Mouse (Mus musculus): ENCODE measurements around the gene Ninj2. TPM values are rescaled to one million over a fixed set of nuclear protein-coding genes. Genes with fewer than 3 reads are reported as not detected.

Ninj2 gene
- polyA plus RNA-seq, 1 experiment from 2014 or later = not detected

DNA sequence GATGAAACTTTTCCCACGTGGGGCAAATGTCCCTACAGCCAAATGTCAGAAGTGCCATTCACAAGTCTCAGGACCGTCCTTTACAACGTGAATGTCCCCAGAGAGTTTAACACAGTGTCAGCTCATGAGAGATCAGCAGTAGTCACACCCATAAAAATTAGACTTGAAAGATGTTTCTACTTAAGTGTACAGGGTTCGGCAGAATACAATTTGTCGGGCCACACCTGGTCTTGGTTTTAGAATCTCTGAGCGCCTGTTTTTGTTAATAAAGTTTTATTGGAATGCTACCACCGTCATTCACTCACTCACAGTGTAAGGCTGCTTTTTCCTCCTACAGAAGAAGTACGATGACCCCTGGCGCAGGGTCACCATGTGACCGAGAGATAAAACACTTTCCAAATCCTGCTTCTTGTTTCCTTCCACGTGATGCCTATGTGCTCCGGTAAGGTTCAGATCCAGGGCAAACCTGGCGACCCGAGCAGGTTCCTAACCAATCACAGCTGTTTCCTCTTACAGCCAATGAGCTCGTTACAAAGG is 2.4 kb upstream of the Ninj2 start:
- Histone ChIP-seq H3K9me3 (ENCODE audit: control insufficient read depth) (no peaks in the 10 kb centered on the region), H3K9ac (ENCODE audit: low read depth, low read length) (no peak overlapping the region), H3K4me2 (replicated peaks; ENCODE audit: low read depth) (no peak overlapping the region), H3K27ac (ENCODE audit: low read depth, low read length) (no peak overlapping the region), H3K4me3 (ENCODE audit: low read depth, low read length) (no peak overlapping the region), H3K4me1 (replicated peaks; ENCODE audit: control insufficient read depth, insufficient read depth, low read length) (no peaks in the 10 kb centered on the region), H3K27me3 (replicated peaks; ENCODE audit: control insufficient read depth, insufficient read depth, low read length) (no peaks in the 10 kb centered on the region), H3K36me3 (ENCODE audit: control insufficient read depth, insufficient read depth) (no peaks in the 10 kb centered on the region)
- WGBS = 58% methylated on average over 15 of the region's 15 CpGs
- TF ChIP-seq CTCF (IDR thresholded peaks at IDR 0.05; ENCODE audit: low read depth) = no peak
- ATAC-seq = peak; percentile 25; the same call in 1 of the 2 replicates

DNA sequence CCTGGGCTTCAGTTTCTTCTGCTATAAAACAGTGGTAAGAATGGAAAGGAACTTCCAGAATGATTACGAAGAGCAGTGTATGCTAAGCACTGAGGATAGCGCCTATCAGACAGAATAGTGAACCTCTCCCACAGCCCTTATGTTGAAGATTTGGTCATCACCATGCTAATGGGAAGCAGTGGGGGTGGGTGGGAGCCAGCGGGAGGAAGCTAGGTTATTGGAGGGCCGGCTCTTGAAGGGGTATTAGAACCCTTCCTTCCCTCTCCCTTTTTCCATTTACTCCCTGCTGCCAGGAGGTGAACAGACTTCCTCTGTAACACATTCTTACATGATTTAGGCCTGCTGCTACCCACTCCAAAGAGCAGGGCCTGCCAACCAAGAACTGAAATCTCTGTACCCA is 1.2 kb upstream of the Ninj2 start:
- Histone ChIP-seq H3K27me3 (replicated peaks; ENCODE audit: control insufficient read depth, insufficient read depth, low read length) (no peaks in the 10 kb centered on the region), H3K36me3 (ENCODE audit: control insufficient read depth, insufficient read depth) (no peaks in the 10 kb centered on the region), H3K4me3 (ENCODE audit: low read depth, low read length) (no peak overlapping the region), H3K27ac (ENCODE audit: low read depth, low read length) (no peak overlapping the region), H3K4me1 (replicated peaks; ENCODE audit: control insufficient read depth, insufficient read depth, low read length) (no peaks in the 10 kb centered on the region), H3K9me3 (ENCODE audit: control insufficient read depth) (no peaks in the 10 kb centered on the region), H3K9ac (ENCODE audit: low read depth, low read length) (no peak overlapping the region), H3K4me2 (replicated peaks; ENCODE audit: low read depth) (no peak overlapping the region)
- WGBS = 76% methylated on average over 4 of the region's 4 CpGs
- TF ChIP-seq CTCF (IDR thresholded peaks at IDR 0.05; ENCODE audit: low read depth) = no peak
- no peak for ATAC-seq

DNA sequence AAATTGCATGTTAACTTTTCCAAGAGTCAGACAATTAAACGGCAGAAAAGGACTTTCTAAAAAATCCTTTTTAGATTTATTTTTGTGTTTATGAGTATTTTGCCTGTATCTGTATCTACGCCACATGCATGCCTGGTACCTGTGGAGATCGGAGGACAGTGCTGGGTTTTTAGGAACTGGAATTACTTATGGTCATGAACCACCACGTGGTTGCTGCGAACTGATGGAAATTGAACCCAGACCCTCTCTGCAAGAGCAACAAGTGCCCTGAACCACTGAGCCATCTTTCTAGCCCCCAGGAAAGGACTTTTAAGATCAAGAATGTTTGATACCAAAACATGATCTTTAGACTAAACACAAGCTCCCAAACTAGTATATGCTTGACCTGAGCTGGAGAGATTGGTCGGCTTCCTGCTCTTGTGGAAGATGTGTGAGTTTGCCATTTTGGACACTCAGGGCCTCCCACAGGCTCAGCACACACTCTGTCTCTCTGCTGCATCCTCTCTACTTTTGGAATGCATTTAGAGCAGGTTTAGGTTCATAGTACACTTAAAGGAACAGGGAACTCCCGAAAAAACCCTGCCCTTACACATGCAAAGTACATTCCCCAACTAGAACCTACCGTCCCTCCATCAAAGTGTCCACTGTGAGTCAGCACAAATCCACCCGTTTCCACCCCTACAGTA is 1.1 kb downstream of the Ninj2 start:
- no peak for ATAC-seq
- no peaks in the 10 kb centered on the region for H3K36me3 ChIP-seq (ENCODE audit: control insufficient read depth, insufficient read depth)
- H3K4me3 ChIP-seq (ENCODE audit: low read depth, low read length) = no peak overlapping the region
- 84% methylated on average over 9 of the region's 9 CpGs for WGBS
- TF ChIP-seq CTCF (IDR thresholded peaks at IDR 0.05; ENCODE audit: low read depth) = no peak
- H3K4me1 ChIP-seq (replicated peaks; ENCODE audit: control insufficient read depth, insufficient read depth, low read length) = no peaks in the 10 kb centered on the region
- no peaks in the 10 kb centered on the region for H3K9me3 ChIP-seq (ENCODE audit: control insufficient read depth)
- no peak overlapping the region for H3K4me2 ChIP-seq (replicated peaks; ENCODE audit: low read depth)
- no peaks in the 10 kb centered on the region for H3K27me3 ChIP-seq (replicated peaks; ENCODE audit: control insufficient read depth, insufficient read depth, low read length)
- no peak overlapping the region for H3K9ac ChIP-seq (ENCODE audit: low read depth, low read length)
- no peak overlapping the region for H3K27ac ChIP-seq (ENCODE audit: low read depth, low read length)

DNA sequence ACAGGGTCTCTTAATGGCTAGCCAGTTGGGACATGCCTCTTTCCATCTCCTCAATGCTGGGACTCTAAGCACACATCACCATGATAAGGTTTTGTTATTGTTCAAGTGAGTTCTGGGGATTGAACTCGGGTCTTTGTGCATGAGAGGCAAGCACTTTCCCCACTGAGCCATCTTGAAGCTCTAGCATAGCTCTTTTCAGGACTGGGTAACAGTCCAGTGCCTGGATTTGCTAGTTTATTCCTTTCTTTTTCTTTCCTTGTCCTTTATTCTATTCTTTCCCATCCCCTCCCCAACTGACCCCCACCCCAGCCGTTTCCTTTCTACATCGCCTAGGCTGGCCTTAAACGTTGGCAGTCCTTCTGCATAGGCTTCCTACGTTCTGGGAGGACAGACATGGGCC is 1.9 kb downstream of the Ninj2 start:
- no peaks in the 10 kb centered on the region for H3K27me3 ChIP-seq (replicated peaks; ENCODE audit: control insufficient read depth, insufficient read depth, low read length)
- H3K4me2 ChIP-seq (replicated peaks; ENCODE audit: low read depth) = no peak overlapping the region
- ATAC-seq = no peak
- H3K4me3 ChIP-seq (ENCODE audit: low read depth, low read length) = no peak overlapping the region
- WGBS = 67% methylated on average over 5 of the region's 5 CpGs
- no peaks in the 10 kb centered on the region for H3K9me3 ChIP-seq (ENCODE audit: control insufficient read depth)
- H3K36me3 ChIP-seq (ENCODE audit: control insufficient read depth, insufficient read depth) = no peaks in the 10 kb centered on the region
- no peak for TF ChIP-seq CTCF (IDR thresholded peaks at IDR 0.05; ENCODE audit: low read depth)
- H3K4me1 ChIP-seq (replicated peaks; ENCODE audit: control insufficient read depth, insufficient read depth, low read length) = no peaks in the 10 kb centered on the region
- H3K9ac ChIP-seq (ENCODE audit: low read depth, low read length) = no peak overlapping the region
- H3K27ac ChIP-seq (ENCODE audit: low read depth, low read length) = no peak overlapping the region

DNA sequence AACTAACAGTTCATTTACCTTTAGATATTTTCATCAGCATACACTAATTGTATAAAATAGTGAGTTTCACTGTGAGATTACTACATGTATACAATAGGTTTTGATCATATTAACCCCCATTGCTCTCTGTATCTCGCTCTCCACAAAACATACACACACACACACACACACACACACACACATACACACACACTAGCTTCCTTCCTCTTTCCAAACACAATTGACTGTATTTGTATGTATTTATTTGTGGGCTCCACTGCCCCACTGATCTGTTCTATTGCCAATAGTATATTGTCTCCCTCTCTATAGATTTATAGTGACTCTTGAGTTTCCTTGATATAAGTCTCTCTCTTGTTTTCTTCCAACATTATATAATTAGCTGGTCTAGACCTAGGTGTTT is 2.4 kb downstream of the Ninj2 start:
- no peak for TF ChIP-seq CTCF (IDR thresholded peaks at IDR 0.05; ENCODE audit: low read depth)
- 82% methylated on average over 1 of the region's 1 CpGs for whole genome bisulfite sequencing

DNA sequence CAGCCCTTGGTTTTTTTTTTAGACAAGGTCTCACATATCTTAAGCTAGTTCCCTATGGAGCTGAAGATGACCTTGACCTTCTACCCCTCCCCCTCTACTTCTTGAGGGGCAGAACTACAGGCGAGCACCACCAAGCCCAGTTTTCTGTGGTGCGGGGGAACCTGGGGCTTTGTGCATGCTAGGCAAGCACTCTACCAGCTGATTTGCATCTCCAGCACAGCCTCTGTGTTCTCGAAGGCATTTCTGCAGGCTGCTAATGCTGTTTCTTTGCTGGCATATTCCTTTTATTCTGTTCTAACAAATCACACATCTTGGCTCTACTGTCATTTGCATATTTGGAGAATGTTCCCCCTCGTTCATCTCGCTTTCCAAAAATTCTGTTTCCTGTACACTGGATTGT is 6.2 kb downstream of the Ninj2 start:
- no peak overlapping the region for H3K4me2 ChIP-seq (replicated peaks; ENCODE audit: low read depth)
- H3K9ac ChIP-seq (ENCODE audit: low read depth, low read length) = no peak overlapping the region
- H3K27me3 ChIP-seq (replicated peaks; ENCODE audit: control insufficient read depth, insufficient read depth, low read length) = no peaks in the 10 kb centered on the region
- ATAC-seq = no peak
- no peaks in the 10 kb centered on the region for H3K4me1 ChIP-seq (replicated peaks; ENCODE audit: control insufficient read depth, insufficient read depth, low read length)
- H3K36me3 ChIP-seq (ENCODE audit: control insufficient read depth, insufficient read depth) = no peaks in the 10 kb centered on the region
- H3K27ac ChIP-seq (ENCODE audit: low read depth, low read length) = no peak overlapping the region
- no peak overlapping the region for H3K4me3 ChIP-seq (ENCODE audit: low read depth, low read length)
- 77% methylated on average over 5 of the region's 5 CpGs for WGBS
- H3K9me3 ChIP-seq (ENCODE audit: control insufficient read depth) = no peaks in the 10 kb centered on the region
- TF ChIP-seq CTCF (IDR thresholded peaks at IDR 0.05; ENCODE audit: low read depth) = no peak

More for the DNA sequence above, 2.4 kb downstream of the Ninj2 start:
- Histone ChIP-seq H3K27ac (ENCODE audit: low read depth, low read length) (no peak overlapping the region), H3K9ac (ENCODE audit: low read depth, low read length) (no peak overlapping the region), H3K4me2 (replicated peaks; ENCODE audit: low read depth) (no peak overlapping the region), H3K36me3 (ENCODE audit: control insufficient read depth, insufficient read depth) (no peaks in the 10 kb centered on the region), H3K9me3 (ENCODE audit: control insufficient read depth) (no peaks in the 10 kb centered on the region), H3K27me3 (replicated peaks; ENCODE audit: control insufficient read depth, insufficient read depth, low read length) (no peaks in the 10 kb centered on the region), H3K4me3 (ENCODE audit: low read depth, low read length) (no peak overlapping the region), H3K4me1 (replicated peaks; ENCODE audit: control insufficient read depth, insufficient read depth, low read length) (no peaks in the 10 kb centered on the region)
- ATAC-seq = no peak

All from intestine, postnatal 0 days (tissue).